Mouse (Mus musculus) kidney, postnatal 0 days (tissue): ENCODE measurements around the gene Stn1. TPM values are rescaled to one million over a fixed set of nuclear protein-coding genes. Genes with fewer than 3 reads are reported as not detected.

Experiments
- ATAC-seq: fragments of 200-750 bp; cut with Nextera tagmentation; replicated peaks from 2 replicates; pipeline ENCODE4 v1.8.0; 2017; ENCODE audit warnings: low read depth, moderate number of reproducible peaks, moderate TSS enrichment, moderate library complexity; ENCODE audit not compliant: low FRiP score
- DNase-seq: peaks from one replicate; pipeline ENCODE4 v3.0.0-alpha.2; 2016; ENCODE audit warnings: low spot score
- H3K27ac ChIP-seq: fragments of 300-500 bp; sonication (generic); 2 replicates; pipeline ENCODE4 v1.5.1; 2014; ENCODE audit warnings: mild to moderate bottlenecking
- H3K27me3 ChIP-seq: fragments of 300-500 bp; sonication (generic); 2 replicates; pipeline ENCODE4 v1.6.1; 2014; ENCODE audit warnings: low read length, mixed read lengths; ENCODE audit not compliant: insufficient read depth
- H3K36me3 ChIP-seq: fragments of 300-500 bp; sonication (generic); 2 replicates; pipeline ENCODE4 v1.6.1; 2014; ENCODE audit warnings: low read length, mixed read lengths; ENCODE audit not compliant: insufficient read depth
- H3K4me1 ChIP-seq: fragments of 300-500 bp; sonication (generic); replicated peaks from 2 replicates; pipeline ENCODE4 v1.6.1; 2014; ENCODE audit warnings: antibody characterized with exemption, low read length, mixed read lengths; ENCODE audit not compliant: insufficient read depth
- H3K4me2 ChIP-seq: fragments of 300-500 bp; sonication (generic); 2 replicates; pipeline ENCODE4 v1.6.1; 2014; ENCODE audit warnings: mild to moderate bottlenecking, low read length, moderate library complexity, mixed read lengths
- H3K4me3 ChIP-seq: fragments of 300-500 bp; sonication (generic); replicated peaks from 2 replicates; pipeline ENCODE4 v1.5.1; 2014; ENCODE audit warnings: low read depth, low read length
- H3K9ac ChIP-seq: fragments of 300-500 bp; sonication (generic); 2 replicates; pipeline ENCODE4 v1.6.1; 2014; ENCODE audit warnings: low read depth, low read length
- H3K9me3 ChIP-seq: fragments of 300-500 bp; sonication (generic); replicated peaks from 2 replicates; pipeline ENCODE4 v1.6.1; 2016; ENCODE audit warnings: low read length, inconsistent platforms, mixed read lengths
- CTCF ChIP-seq: IDR thresholded peaks from 2 replicates; pipeline ENCODE4 v1.5.1; 2016; ENCODE audit warnings: antibody characterized with exemption, low read depth, mild to moderate bottlenecking, moderate library complexity
- WGBS: fragments of 180-500 bp; shearing (Covaris S2); extraction: QIAGEN DNeasy Blood & Tissue Kit; methylation state at CpG from one replicate; pipeline ENCODE4 v1.1.7; 2014; 5-methylcytosine and 5-hydroxymethylcytosine counted together
- polyA plus RNA-seq: library from polyadenylated mRNA; unstranded; fragments of >200 nt; fragmentation: Nextera tagmentation; extraction: Ambion mirVana; gene quantifications from 2 replicates; pipeline ENCODE4 v1.2.1, GENCODE M21; 2015

Stn1 gene
- polyA plus RNA-seq, 1 experiment from 2014 or later: 31.5 TPM

GRCm38 (mm10) chr19:47460120-47460960 lies 77.0 kb downstream of the Stn1 start:
- peaks cover 27% of the 10 kb centered on the region for H3K4me1 ChIP-seq
- no peaks in the 10 kb centered on the region for H3K36me3 ChIP-seq
- H3K4me2 ChIP-seq: no peak overlapping the region
- 57% methylated on average over 19 of the region's 19 CpGs for WGBS
- H3K9ac ChIP-seq: no peak overlapping the region
- H3K27ac ChIP-seq: no peak overlapping the region
- TF ChIP-seq CTCF: no peak
- no peak overlapping the region for H3K4me3 ChIP-seq
- no peaks in the 10 kb centered on the region for H3K27me3 ChIP-seq
- no peaks in the 10 kb centered on the region for H3K9me3 ChIP-seq
- ATAC-seq (no peak), DNase-seq (no peak)

GRCm38 (mm10) chr19:47459214-47459613 lies 78.1 kb downstream of the Stn1 start:
- DNase-seq (no peak), ATAC-seq (no peak)
- H3K36me3 ChIP-seq: no peaks in the 10 kb centered on the region
- H3K27me3 ChIP-seq: no peaks in the 10 kb centered on the region
- no peak for TF ChIP-seq CTCF
- no peaks in the 10 kb centered on the region for H3K9me3 ChIP-seq
- no peak overlapping the region for H3K4me3 ChIP-seq
- no peak overlapping the region for H3K27ac ChIP-seq
- peaks cover 27% of the 10 kb centered on the region for H3K4me1 ChIP-seq
- no peak overlapping the region for H3K9ac ChIP-seq
- no peak overlapping the region for H3K4me2 ChIP-seq
- WGBS: 88% methylated on average over 5 of the region's 5 CpGs

- no peak overlapping the region for H3K4me2 ChIP-seq
- peaks cover 27% of the 10 kb centered on the region for H3K4me1 ChIP-seq
- H3K27ac ChIP-seq: peak overlapping the region; percentile 1; the same call in 1 of the 2 replicates
- H3K9ac ChIP-seq: no peak overlapping the region
- no peak for TF ChIP-seq CTCF
- no peaks in the 10 kb centered on the region for H3K9me3 ChIP-seq
- 34% methylated on average over 17 of the region's 17 CpGs for WGBS
- H3K27me3 ChIP-seq: no peaks in the 10 kb centered on the region
- no peaks in the 10 kb centered on the region for H3K36me3 ChIP-seq
- DNase-seq: no peak
- ATAC-seq: no peak
- H3K4me3 ChIP-seq: no peak overlapping the region
Measured at GRCm38 (mm10) chr19:47458504-47459161, 78.7 kb downstream of the Stn1 start.

- WGBS: 40% methylated on average over 13 of the region's 13 CpGs
- no peak for TF ChIP-seq CTCF
- Histone ChIP-seq H3K27me3 (no peaks in the 10 kb centered on the region), H3K9ac (no peak overlapping the region), H3K27ac (peak overlapping the region; percentile 1; the same call in 1 of the 2 replicates), H3K4me1 (peaks cover 20% of the 10 kb centered on the region), H3K4me3 (no peak overlapping the region), H3K4me2 (no peak overlapping the region), H3K9me3 (no peaks in the 10 kb centered on the region), H3K36me3 (no peaks in the 10 kb centered on the region)
- ATAC-seq (no peak), DNase-seq (no peak)
Measured at GRCm38 (mm10) chr19:47457711-47458503, 79.4 kb downstream of the Stn1 start.

GRCm38 (mm10) chr19:47456021-47456420 lies 81.3 kb downstream of the Stn1 start:
- Histone ChIP-seq H3K4me2 (no peak overlapping the region), H3K27ac (no peak overlapping the region), H3K36me3 (no peaks in the 10 kb centered on the region), H3K9ac (no peak overlapping the region), H3K4me3 (no peak overlapping the region), H3K4me1 (peaks cover 24% of the 10 kb centered on the region), H3K9me3 (no peaks in the 10 kb centered on the region), H3K27me3 (no peaks in the 10 kb centered on the region)
- DNase-seq (no peak), ATAC-seq (no peak)
- TF ChIP-seq CTCF: no peak
- 46% methylated on average over 6 of the region's 6 CpGs for WGBS
